Mouse (Mus musculus) intestine, postnatal 0 days (tissue): ENCODE results near the gene Pawr. TPM values are rescaled to one million over a fixed set of nuclear protein-coding genes. Genes with fewer than 3 reads are reported as not detected.
A peak's percentile ranks its signal among the peaks of the same experiment; 100 is the strongest.

Source experiments
- ATAC-seq: fragments of 200-750 bp; cut with Nextera tagmentation; 2 replicates; pipeline ENCODE4 v1.8.0; 2017; ENCODE audit warnings: mild to moderate bottlenecking, moderate TSS enrichment, moderate library complexity
- H3K27ac ChIP-seq: fragments of 300-500 bp; sonication (generic); 2 replicates; pipeline ENCODE4 v1.5.1; 2014; ENCODE audit warnings: mild to moderate bottlenecking, low read depth, low read length, moderate library complexity
- H3K27me3 ChIP-seq: fragments of 300-500 bp; sonication (generic); replicated peaks from 2 replicates; pipeline ENCODE4 v1.6.1; 2014; ENCODE audit warnings: low read length, mixed read lengths; ENCODE audit not compliant: control insufficient read depth, insufficient read depth
- H3K36me3 ChIP-seq: fragments of 300-500 bp; sonication (generic); 2 replicates; pipeline ENCODE4 v1.6.1; 2014; ENCODE audit warnings: mild to moderate bottlenecking, moderate library complexity; ENCODE audit not compliant: control insufficient read depth, insufficient read depth
- H3K4me1 ChIP-seq: fragments of 300-500 bp; sonication (generic); replicated peaks from 2 replicates; pipeline ENCODE4 v1.6.1; 2014; ENCODE audit warnings: antibody characterized with exemption, low read length, mixed read lengths; ENCODE audit not compliant: control insufficient read depth, insufficient read depth
- H3K4me2 ChIP-seq: fragments of 300-500 bp; sonication (generic); replicated peaks from 2 replicates; pipeline ENCODE4 v1.6.1; 2014; ENCODE audit warnings: low read depth, mild to moderate bottlenecking, moderate library complexity
- H3K4me3 ChIP-seq: fragments of 300-500 bp; sonication (generic); 2 replicates; pipeline ENCODE4 v1.5.1; 2014; ENCODE audit warnings: low read depth, low read length
- H3K9ac ChIP-seq: fragments of 300-500 bp; sonication (generic); 2 replicates; pipeline ENCODE4 v1.6.1; 2014; ENCODE audit warnings: mild to moderate bottlenecking, low read depth, low read length
- H3K9me3 ChIP-seq: fragments of 300-500 bp; sonication (generic); 2 replicates; pipeline ENCODE4 v1.6.1; 2016; ENCODE audit warnings: mixed run types; ENCODE audit not compliant: control insufficient read depth
- CTCF ChIP-seq: sonication (generic); IDR thresholded peaks from 2 replicates; pipeline ENCODE4 v1.5.1; 2016; ENCODE audit warnings: low read depth, mild to moderate bottlenecking, control low read depth, antibody characterized with exemption, moderate library complexity
- WGBS: fragments of 180-500 bp; shearing (Covaris S2); extraction: QIAGEN DNeasy Blood & Tissue Kit; methylation state at CpG from one replicate; pipeline ENCODE4 v1.1.7; 2014; 5-methylcytosine and 5-hydroxymethylcytosine counted together
- polyA plus RNA-seq: library from polyadenylated mRNA; unstranded; fragments of >200 nt; fragmentation: Nextera tagmentation; extraction: Ambion mirVana; gene quantifications from 2 replicates; pipeline ENCODE4 v1.2.1, GENCODE M21; 2015

Pawr gene
- polyA plus RNA-seq, 1 experiment from 2014 or later, result 12.3 TPM

DNA sequence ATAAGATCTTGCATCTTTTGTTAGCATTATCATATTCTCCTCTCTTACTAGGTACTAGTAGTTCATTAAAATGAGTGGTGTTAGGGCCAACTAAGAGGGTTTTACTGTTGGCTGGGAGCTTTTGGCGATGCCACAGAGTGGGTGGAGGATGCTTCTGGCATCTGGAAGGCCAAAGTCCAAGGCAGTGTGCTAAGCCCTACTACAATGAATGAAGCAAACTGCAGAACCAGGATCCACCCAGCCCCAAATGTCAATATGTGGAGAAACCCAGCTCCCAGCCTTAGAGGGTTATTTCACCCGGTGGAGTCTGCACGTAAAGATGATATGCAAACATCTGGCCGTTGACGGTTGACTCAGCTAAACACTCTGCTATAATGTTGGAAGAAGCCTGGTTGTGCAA lies 2.1 kb upstream of the Pawr start:
- no peaks in the 10 kb centered on the region for H3K36me3 ChIP-seq
- 0 out of 2 replicates have a peak, but pooled peaks cover 3% of the 10 kb centered on the region for H3K4me1 ChIP-seq
- H3K9me3 ChIP-seq, result no peaks in the 10 kb centered on the region
- TF ChIP-seq CTCF, result no peak
- H3K27me3 ChIP-seq, result no peaks in the 10 kb centered on the region
- 17% methylated on average over 5 of the region's 5 CpGs for WGBS
- H3K4me3 ChIP-seq, result no peak overlapping the region
- no peak overlapping the region for H3K4me2 ChIP-seq
- H3K9ac ChIP-seq, result no peak overlapping the region
- H3K27ac ChIP-seq, result no peak overlapping the region
- peak; percentile 12 for ATAC-seq

GRCm38 (mm10) chr10:108330964-108331363 lies 957 bp upstream of the Pawr start:
- WGBS, result 12% methylated on average over 10 of the region's 10 CpGs
- no peak for ATAC-seq
- no peak for TF ChIP-seq CTCF
- peak overlapping the region; percentile 91 for H3K4me3 ChIP-seq
- no peak overlapping the region; the same call in 1 of the 2 replicates for H3K27ac ChIP-seq
- H3K9me3 ChIP-seq, result no peaks in the 10 kb centered on the region
- H3K4me1 ChIP-seq, result 0 out of 2 replicates have a peak, but pooled peaks cover 3% of the 10 kb centered on the region
- H3K36me3 ChIP-seq, result no peaks in the 10 kb centered on the region
- peak overlapping the region; percentile 84 for H3K4me2 ChIP-seq
- H3K27me3 ChIP-seq, result no peaks in the 10 kb centered on the region
- 0 out of 2 replicates have a peak overlapping the region, but pooled peaks have one; percentile 51 for H3K9ac ChIP-seq

DNA sequence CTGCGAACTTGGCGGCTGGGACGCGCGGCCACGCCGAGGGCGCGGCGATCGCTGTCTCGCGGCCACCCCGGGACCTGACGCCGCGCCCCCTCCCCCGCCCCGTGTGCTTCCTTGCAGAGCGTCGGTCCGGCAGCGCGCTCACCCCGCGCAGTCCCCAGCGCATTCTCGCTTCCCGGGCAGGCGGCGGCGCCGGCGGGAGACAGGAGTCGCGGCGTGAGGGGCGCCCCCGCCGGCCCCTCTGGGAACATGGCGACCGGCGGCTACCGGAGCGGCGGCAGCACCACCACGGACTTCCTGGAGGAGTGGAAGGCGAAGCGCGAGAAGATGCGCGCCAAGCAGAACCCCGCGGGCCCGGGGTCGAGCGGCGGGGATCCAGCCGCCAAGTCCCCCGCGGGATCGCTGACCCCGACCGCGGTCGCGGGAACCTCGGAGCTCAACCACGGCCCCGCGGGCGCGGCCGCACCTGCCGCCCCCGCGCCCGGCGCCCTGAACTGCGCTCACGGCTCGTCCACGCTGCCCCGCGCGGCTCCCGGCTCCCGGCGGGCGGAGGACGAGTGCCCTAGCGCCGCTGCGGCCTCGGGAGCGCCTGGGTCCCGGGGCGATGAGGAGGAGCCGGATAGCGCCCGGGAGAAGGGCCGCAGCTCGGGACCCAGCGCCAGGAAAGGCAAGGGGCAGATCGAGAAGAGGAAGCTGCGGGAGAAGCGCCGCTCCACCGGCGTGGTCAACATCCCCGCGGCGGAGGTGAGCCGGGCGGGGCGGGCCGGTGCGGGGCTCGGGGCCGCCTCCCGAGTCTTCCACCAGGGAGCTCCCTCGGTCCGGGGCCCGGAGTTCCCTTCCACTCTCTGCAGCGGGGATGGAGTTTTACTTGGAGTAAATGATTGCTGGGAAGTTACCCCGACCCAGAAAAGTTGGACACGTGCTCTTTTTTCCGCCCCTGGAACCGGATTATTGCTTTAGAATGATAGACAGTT lies 935 bp downstream of the Pawr start:
- peak overlapping the region; percentile 84 for H3K4me2 ChIP-seq
- H3K27me3 ChIP-seq, result no peaks in the 10 kb centered on the region
- no peaks in the 10 kb centered on the region for H3K9me3 ChIP-seq
- TF ChIP-seq CTCF, result peak; percentile 71
- peak; percentile 58 for ATAC-seq
- peak overlapping the region; percentile 95 for H3K27ac ChIP-seq
- WGBS, result under 1% methylated on average over 107 of the region's 129 CpGs
- peak overlapping the region; percentile 91 for H3K4me3 ChIP-seq
- peaks cover under 1% of the 10 kb centered on the region; the same call in 1 of the 2 replicates for H3K36me3 ChIP-seq
- 0 out of 2 replicates have a peak, but pooled peaks cover 5% of the 10 kb centered on the region for H3K4me1 ChIP-seq
- H3K9ac ChIP-seq, result peak overlapping the region; percentile 92

DNA sequence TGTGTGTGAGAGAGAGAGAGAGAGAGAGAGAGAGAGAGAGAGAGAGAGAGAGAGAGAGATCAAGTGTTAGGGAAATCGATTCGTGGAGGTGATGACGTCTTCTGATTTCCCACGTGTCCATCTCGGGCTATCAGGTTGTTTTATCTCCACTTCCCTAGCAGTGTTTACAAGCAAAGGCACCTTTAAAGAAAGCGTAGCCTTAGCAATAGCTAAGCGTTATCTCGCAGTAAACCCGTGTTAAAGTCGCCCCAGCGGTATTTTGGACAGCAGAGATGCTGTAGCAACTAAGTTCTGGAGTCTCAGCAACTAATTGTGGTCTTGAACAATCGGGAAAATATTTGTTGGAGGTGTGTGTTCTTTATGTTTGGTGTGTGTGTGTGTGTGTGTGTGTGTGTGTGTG lies 1.7 kb downstream of the Pawr start:
- peak overlapping the region; percentile 95; the same call in 1 of the 2 replicates for H3K27ac ChIP-seq
- H3K4me2 ChIP-seq, result peak overlapping the region; percentile 84
- peak overlapping the region; percentile 91 for H3K4me3 ChIP-seq
- peaks cover 5% of the 10 kb centered on the region for H3K36me3 ChIP-seq
- no peak for TF ChIP-seq CTCF
- 7% methylated on average over 12 of the region's 12 CpGs for WGBS
- ATAC-seq, result no peak
- H3K9me3 ChIP-seq, result no peaks in the 10 kb centered on the region
- 0 out of 2 replicates have a peak, but pooled peaks cover 5% of the 10 kb centered on the region for H3K4me1 ChIP-seq
- no peak overlapping the region for H3K9ac ChIP-seq
- no peaks in the 10 kb centered on the region for H3K27me3 ChIP-seq

GRCm38 (mm10) chr10:108334096-108334495 lies 2.2 kb downstream of the Pawr start:
- peak overlapping the region; percentile 91; the same call in 1 of the 2 replicates for H3K4me3 ChIP-seq
- H3K27ac ChIP-seq, result no peak overlapping the region
- 19% methylated on average over 1 of the region's 1 CpGs for WGBS
- no peak overlapping the region for H3K9ac ChIP-seq
- 0 out of 2 replicates have a peak, but pooled peaks cover 5% of the 10 kb centered on the region for H3K4me1 ChIP-seq
- TF ChIP-seq CTCF, result no peak
- peak overlapping the region; percentile 84 for H3K4me2 ChIP-seq
- no peaks in the 10 kb centered on the region for H3K27me3 ChIP-seq
- ATAC-seq, result no peak
- H3K9me3 ChIP-seq, result no peaks in the 10 kb centered on the region
- peaks cover 5% of the 10 kb centered on the region for H3K36me3 ChIP-seq

DNA sequence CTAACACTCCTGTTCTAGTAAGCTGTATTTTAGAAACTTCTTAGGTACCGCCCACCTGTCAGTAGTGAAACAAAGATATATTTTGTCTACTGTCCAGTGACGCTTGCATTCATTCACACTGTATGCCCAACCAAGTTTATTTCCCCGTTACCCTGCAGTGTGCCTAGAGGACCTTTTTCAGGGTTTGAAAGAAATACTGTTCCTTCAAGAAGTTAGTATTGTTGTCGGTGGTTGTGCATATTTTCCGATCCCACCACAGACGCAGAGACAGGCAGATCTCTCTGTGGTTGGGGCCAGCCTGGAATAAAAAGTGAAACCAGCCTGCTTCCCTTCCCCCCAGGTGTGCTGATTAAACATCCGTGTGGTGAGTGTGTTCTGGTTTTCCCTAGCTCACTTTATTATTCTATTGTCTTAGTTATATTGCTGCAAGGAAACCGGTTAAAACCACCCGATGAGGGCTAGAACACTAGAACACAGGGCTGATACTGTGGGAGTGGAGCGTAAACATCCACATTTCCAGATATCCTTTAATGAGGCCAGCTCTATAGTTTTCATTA lies 3.9 kb downstream of the Pawr start:
- H3K27me3 ChIP-seq, result no peaks in the 10 kb centered on the region
- no peak overlapping the region for H3K4me3 ChIP-seq
- 70% methylated on average over 10 of the region's 10 CpGs for WGBS
- ATAC-seq, result no peak
- TF ChIP-seq CTCF, result no peak
- H3K27ac ChIP-seq, result no peak overlapping the region
- H3K9ac ChIP-seq, result no peak overlapping the region
- H3K9me3 ChIP-seq, result no peaks in the 10 kb centered on the region
- peaks cover 5% of the 10 kb centered on the region for H3K36me3 ChIP-seq
- 0 out of 2 replicates have a peak, but pooled peaks cover 6% of the 10 kb centered on the region for H3K4me1 ChIP-seq
- no peak overlapping the region for H3K4me2 ChIP-seq
